Comparison of ENCODE assay signal across 18 mouse cellular contexts in genomic region chr9:22999181-22999580, GRCm38 (mm10).
"Had no signal": no experiment of that assay in that cellular context is flagged by ENCODE, and none has a peak within 500 bp of the region (broad histone marks: within the 10 kb centered on the region; RNA-seq: fewer than 3 reads in every experiment).

No protein-coding gene starts in this region.

- DNase-seq: kidney, postnatal 10 days; kidney, postnatal 4 days; left cerebral cortex, postnatal 4 days; liver, postnatal 0 days; lung, postnatal 10 days; lung, postnatal 4 days; midbrain, embryonic 14.5 days; right cerebral cortex, postnatal 4 days; thymus, adult 2 months; thymus, postnatal 14 days; thymus, postnatal 4 days had no signal

- H3K27ac ChIP-seq: limb, embryonic 12.5 days; limb, embryonic 15.5 days; liver, embryonic 14.5 days; lung, embryonic 15.5 days; stomach, postnatal 0 days had no signal

- H3K36me3 ChIP-seq: limb, embryonic 12.5 days; limb, embryonic 15.5 days; lung, embryonic 15.5 days had no signal

- H3K4me3 ChIP-seq: limb, embryonic 12.5 days; limb, embryonic 15.5 days; lung, embryonic 15.5 days had no signal

- H3K9ac ChIP-seq: limb, embryonic 12.5 days; limb, embryonic 15.5 days; liver, embryonic 14.5 days; liver, postnatal 0 days; lung, embryonic 15.5 days had no signal

- H3K4me1 ChIP-seq: limb, embryonic 15.5 days had no signal

- ATAC-seq: liver, postnatal 0 days had no signal

- H3K4me2 ChIP-seq: limb, embryonic 12.5 days; limb, embryonic 15.5 days; liver, embryonic 11.5 days; lung, embryonic 15.5 days; midbrain, embryonic 11.5 days had no signal

- H3K27me3 ChIP-seq: limb, embryonic 15.5 days; lung, embryonic 15.5 days had no signal

- H3K9me3 ChIP-seq: limb, embryonic 12.5 days; limb, embryonic 15.5 days; lung, embryonic 15.5 days had no signal
